Mouse (Mus musculus): ENCODE data around the gene Nudcd3. TPM values are rescaled to one million over a fixed set of nuclear protein-coding genes. Genes with fewer than 3 reads are reported as not detected.

Nudcd3 gene
- polyA plus RNA-seq, 1 experiment = 96.0 TPM

DNA sequence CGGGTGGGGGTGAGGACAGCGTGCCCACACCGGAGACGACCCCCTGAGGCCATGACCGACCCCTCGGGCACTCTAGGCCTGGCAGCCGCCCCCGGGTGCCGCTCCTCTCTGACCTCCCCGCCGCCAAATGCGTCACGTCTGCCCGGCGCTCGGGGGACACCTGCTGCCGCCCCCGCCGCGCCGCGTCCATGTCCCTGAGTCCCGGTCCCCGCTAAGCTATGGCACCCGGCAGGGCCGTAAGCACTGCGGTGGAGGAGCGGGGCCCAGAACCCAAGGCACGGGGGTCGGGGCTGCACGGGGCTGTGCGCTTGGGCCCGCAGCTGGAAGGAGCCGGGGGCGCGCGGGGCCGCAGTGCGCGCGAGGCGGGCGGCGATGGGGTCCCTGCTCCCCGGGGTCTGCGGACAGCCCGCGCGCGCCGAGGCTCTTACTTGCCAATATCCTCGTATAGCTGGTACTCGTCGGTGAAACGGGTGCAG lies 135.1 kb downstream of the Nudcd3 start:
- DNase-seq = peak; percentile 72 to 79
- no peak for TF ChIP-seq CTCF (IDR thresholded peaks at IDR 0.05; ENCODE audit: borderline replicate concordance, insufficient read depth, low read depth, low read length)
- TF ChIP-seq POLR2A (IDR thresholded peaks at IDR 0.05; ENCODE audit: borderline replicate concordance, insufficient read depth, low read length) = no peak
- peaks cover 25% of the 10 kb centered on the region for H3K4me1 ChIP-seq (ENCODE audit: control insufficient read depth, insufficient read depth, low read length)
- peak overlapping the region; percentile 91 for H3K4me3 ChIP-seq (replicated peaks; ENCODE audit: insufficient read depth, low read depth, low read length)
- H3K27ac ChIP-seq (ENCODE audit: insufficient read depth, low read length) = peak overlapping the region; percentile 98
- no peaks in the 10 kb centered on the region for H3K27me3 ChIP-seq (ENCODE audit: control insufficient read depth, insufficient read depth, low read length)
- WGBS = 1% methylated on average over 49 of the region's 55 CpGs

DNA sequence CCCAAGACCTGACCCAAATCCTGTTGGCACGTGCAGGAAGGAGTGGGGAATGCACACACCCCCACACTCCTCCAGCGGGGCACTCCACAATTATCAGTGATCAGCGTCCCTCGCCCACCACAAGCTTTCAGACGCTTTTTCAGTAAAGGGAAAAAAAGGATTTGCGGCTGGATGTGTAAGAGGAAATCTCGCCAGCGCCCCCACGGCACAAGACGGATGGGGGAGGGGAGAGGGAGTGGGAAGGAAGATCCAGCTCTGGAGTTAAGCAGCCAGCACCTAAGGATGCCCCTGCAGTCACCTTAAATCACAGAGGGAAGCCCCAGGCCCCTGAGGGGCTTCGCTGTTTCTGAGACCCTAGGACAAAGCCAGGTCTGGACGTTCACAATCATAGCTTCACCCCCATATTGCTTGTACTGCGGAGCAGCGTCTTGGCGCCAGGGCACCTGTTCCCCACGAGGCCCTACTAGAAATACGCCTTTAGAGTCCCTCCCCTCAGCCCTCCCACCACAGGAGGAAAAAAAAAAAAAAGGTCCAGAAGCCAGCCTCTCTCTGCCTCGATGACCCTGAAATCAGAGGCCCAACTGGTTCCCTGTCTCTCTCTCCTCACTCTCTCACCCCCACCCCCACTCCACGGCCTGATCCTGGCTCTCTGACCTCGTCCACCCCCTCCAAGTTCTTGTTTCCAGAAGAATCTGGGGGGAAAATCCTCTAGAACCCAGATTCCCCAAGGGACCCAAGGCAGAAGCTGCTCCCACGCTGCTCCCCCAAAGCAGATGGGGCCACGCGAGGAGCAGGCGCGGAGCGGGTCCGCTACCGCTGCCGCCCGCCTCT lies 135.8 kb downstream of the Nudcd3 start:
- WGBS = 1% methylated on average over 30 of the region's 30 CpGs
- H3K4me3 ChIP-seq (replicated peaks; ENCODE audit: insufficient read depth, low read depth, low read length) = peak overlapping the region; percentile 91
- TF ChIP-seq POLR2A (IDR thresholded peaks at IDR 0.05; ENCODE audit: borderline replicate concordance, insufficient read depth, low read length) = no peak
- no peak for TF ChIP-seq CTCF (IDR thresholded peaks at IDR 0.05; ENCODE audit: borderline replicate concordance, insufficient read depth, low read depth, low read length)

DNA sequence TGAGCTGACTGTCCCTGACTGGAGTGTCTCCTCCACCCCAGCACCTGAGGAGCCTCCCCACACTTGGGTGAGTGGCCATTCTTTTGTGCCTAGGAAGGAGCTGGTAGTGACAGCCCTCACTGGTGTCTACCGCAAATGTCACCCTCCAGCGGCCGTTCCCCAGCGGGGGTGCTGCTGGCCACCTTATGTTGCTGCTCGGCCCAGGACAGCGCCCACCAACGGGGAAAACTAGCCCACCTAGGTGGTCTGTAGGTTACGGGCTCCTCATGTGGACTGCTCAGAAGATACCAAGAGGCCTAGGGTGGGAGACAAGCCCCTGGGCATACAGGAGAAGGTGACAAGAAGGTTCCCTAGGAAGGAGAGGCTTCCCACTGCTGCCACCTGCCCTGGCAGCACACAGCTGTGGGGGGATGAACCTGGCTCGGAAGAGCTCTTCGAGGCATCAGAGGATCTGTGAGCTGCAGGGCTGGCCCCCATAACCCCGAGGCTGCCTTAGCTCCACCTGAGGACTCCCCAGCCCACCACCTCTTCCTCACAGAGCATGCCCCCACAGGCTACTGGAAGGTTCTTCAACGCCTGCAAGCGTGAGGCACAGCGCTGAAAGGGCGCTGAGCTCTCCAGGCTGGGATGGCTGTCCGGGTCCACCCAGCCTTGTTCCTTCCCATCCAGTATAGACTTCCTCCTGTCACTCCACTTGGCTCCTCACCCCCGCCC lies 136.6 kb downstream of the Nudcd3 start:
- 17% methylated on average over 17 of the region's 17 CpGs for WGBS
- H3K4me1 ChIP-seq (ENCODE audit: control insufficient read depth, insufficient read depth, low read length) = peaks cover 33% of the 10 kb centered on the region
- no peak for TF ChIP-seq POLR2A (IDR thresholded peaks at IDR 0.05; ENCODE audit: borderline replicate concordance, insufficient read depth, low read length)
- no peak for TF ChIP-seq CTCF (IDR thresholded peaks at IDR 0.05; ENCODE audit: borderline replicate concordance, insufficient read depth, low read depth, low read length)
- H3K27ac ChIP-seq (ENCODE audit: insufficient read depth, low read length) = peak overlapping the region; percentile 98
- H3K4me3 ChIP-seq (replicated peaks; ENCODE audit: insufficient read depth, low read depth, low read length) = peak overlapping the region; percentile 91
- DNase-seq = peak; percentile 60 to 62
- H3K27me3 ChIP-seq (ENCODE audit: control insufficient read depth, insufficient read depth, low read length) = no peaks in the 10 kb centered on the region

More for the DNA sequence above, 135.8 kb downstream of the Nudcd3 start:
- Histone ChIP-seq H3K27me3 (ENCODE audit: control insufficient read depth, insufficient read depth, low read length) (no peaks in the 10 kb centered on the region), H3K27ac (ENCODE audit: insufficient read depth, low read length) (peak overlapping the region; percentile 98), H3K4me1 (ENCODE audit: control insufficient read depth, insufficient read depth, low read length) (peaks cover 26% of the 10 kb centered on the region)
- DNase-seq = peak; percentile 61 to 62

DNA sequence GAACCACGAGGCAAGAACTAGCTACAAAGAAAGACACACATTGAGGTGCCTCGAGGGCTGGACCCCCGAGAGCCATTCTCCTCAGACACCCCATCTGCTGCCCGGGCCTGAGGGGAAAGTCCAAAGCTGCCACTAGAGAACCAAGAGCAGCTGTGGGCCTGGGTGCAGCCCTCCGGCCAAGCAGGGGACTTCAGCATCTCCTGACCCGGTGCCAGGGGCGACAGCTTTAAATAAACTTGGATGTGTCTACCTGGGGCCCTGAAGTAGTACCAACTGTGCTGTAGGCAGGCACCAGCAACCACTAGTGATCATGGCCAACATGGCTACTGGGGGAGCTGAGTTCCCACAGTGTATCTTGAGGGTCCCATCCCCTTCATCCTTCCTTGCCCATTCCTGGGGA lies 137.2 kb downstream of the Nudcd3 start:
- peaks cover 34% of the 10 kb centered on the region for H3K4me1 ChIP-seq (ENCODE audit: control insufficient read depth, insufficient read depth, low read length)
- 28% methylated on average over 7 of the region's 7 CpGs for WGBS
- no peak for TF ChIP-seq CTCF (IDR thresholded peaks at IDR 0.05; ENCODE audit: borderline replicate concordance, insufficient read depth, low read depth, low read length)
- H3K4me3 ChIP-seq (replicated peaks; ENCODE audit: insufficient read depth, low read depth, low read length) = peak overlapping the region; percentile 91
- H3K27ac ChIP-seq (ENCODE audit: insufficient read depth, low read length) = 0 out of 2 replicates have a peak overlapping the region, but pooled peaks have one; percentile 9
- no peaks in the 10 kb centered on the region for H3K27me3 ChIP-seq (ENCODE audit: control insufficient read depth, insufficient read depth, low read length)
- peak in 1 of 2 experiments; percentile 44 for DNase-seq

DNA sequence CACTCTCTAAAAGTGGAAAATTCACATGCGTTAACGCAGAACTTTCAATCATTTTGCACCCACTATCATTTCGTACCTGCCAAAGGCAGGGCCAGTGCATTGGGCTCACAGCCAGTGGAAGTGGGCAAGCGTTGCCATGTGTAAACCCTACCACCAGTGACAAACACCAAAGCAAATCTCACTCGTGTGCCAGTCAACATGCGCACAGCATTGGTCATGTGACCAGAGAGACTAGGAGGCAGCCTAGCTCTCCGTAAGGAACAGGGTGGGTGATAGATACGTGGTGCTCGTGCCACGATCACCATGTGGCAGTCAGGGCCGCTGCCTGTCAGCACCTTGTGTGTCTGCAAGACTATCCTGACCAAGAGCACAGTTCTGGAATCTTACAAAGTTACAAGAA lies 137.9 kb downstream of the Nudcd3 start:
- Histone ChIP-seq H3K4me1 (ENCODE audit: control insufficient read depth, insufficient read depth, low read length) (peaks cover 34% of the 10 kb centered on the region), H3K4me3 (replicated peaks; ENCODE audit: insufficient read depth, low read depth, low read length) (peak overlapping the region; percentile 44), H3K27me3 (ENCODE audit: control insufficient read depth, insufficient read depth, low read length) (no peaks in the 10 kb centered on the region), H3K27ac (ENCODE audit: insufficient read depth, low read length) (no peak overlapping the region)
- DNase-seq = peak in 1 of 2 experiments; percentile 46
- WGBS = 27% methylated on average over 11 of the region's 11 CpGs
- no peak for TF ChIP-seq CTCF (IDR thresholded peaks at IDR 0.05; ENCODE audit: borderline replicate concordance, insufficient read depth, low read depth, low read length)
- no peak for TF ChIP-seq POLR2A (IDR thresholded peaks at IDR 0.05; ENCODE audit: borderline replicate concordance, insufficient read depth, low read length)

DNA sequence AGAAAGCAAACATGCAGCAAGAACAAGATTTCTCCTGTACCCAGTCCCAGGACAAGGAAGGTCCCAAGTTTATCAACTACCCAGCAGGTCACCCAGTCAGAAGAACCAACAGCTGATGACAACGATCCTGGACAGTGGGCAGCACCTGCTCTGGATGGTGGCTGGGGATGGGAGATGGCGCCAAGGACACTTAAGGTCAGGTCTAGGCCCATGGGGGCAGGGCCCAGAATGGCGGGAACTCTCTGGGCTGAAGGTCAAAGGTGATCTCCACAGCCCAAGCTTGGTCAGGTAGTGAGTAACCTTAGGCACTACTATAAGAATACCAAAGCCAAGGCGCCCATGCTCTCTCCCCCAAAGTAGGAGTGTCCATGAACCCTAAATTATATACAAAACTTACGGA lies 138.3 kb downstream of the Nudcd3 start:
- TF ChIP-seq CTCF (IDR thresholded peaks at IDR 0.05; ENCODE audit: borderline replicate concordance, insufficient read depth, low read depth, low read length) (no peak), POLR2A (IDR thresholded peaks at IDR 0.05; ENCODE audit: borderline replicate concordance, insufficient read depth, low read length) (no peak)
- 66% methylated on average over 5 of the region's 5 CpGs for WGBS
- no peak overlapping the region for H3K27ac ChIP-seq (ENCODE audit: insufficient read depth, low read length)
- DNase-seq = peak in 1 of 2 experiments; percentile 34
- H3K27me3 ChIP-seq (ENCODE audit: control insufficient read depth, insufficient read depth, low read length) = no peaks in the 10 kb centered on the region
- H3K4me1 ChIP-seq (ENCODE audit: control insufficient read depth, insufficient read depth, low read length) = peaks cover 30% of the 10 kb centered on the region
- H3K4me3 ChIP-seq (replicated peaks; ENCODE audit: insufficient read depth, low read depth, low read length) = no peak overlapping the region

DNA sequence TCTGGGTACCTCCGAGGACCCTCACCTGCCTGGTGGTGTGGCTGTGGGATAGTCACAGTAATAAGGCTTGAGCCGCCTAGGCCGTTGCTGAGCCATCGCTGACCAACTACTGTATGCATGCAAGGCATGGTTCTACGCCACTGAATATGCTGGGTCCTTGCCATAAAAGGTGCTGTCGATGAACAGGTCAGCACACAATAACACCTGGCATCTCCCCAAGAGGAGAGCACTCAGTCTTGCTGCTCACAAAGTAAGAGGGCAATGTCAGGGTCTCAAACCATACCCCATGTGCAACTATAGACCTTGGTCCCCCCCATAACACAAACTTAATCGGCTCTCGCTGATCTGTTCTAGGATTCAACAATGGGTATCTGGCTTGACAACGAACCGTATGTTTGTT lies 141.1 kb downstream of the Nudcd3 start:
- no peak overlapping the region for H3K27ac ChIP-seq (ENCODE audit: insufficient read depth, low read length)
- WGBS = 49% methylated on average over 10 of the region's 10 CpGs
- H3K4me1 ChIP-seq (ENCODE audit: control insufficient read depth, insufficient read depth, low read length) = peaks cover 37% of the 10 kb centered on the region
- TF ChIP-seq POLR2A (IDR thresholded peaks at IDR 0.05; ENCODE audit: borderline replicate concordance, insufficient read depth, low read length) = no peak
- TF ChIP-seq CTCF (IDR thresholded peaks at IDR 0.05; ENCODE audit: borderline replicate concordance, insufficient read depth, low read depth, low read length) = no peak
- H3K27me3 ChIP-seq (ENCODE audit: control insufficient read depth, insufficient read depth, low read length) = no peaks in the 10 kb centered on the region
- DNase-seq = peak; percentile 34 to 41
- H3K4me3 ChIP-seq (replicated peaks; ENCODE audit: insufficient read depth, low read depth, low read length) = no peak overlapping the region

Other genes with a start within 250 kb of the Nudcd3 start
- 54.2 and 54.9 TPM in 2 replicates for gene Ykt6, start 244.7 kb downstream of the Nudcd3 start, polyA plus RNA-seq (2012; rRNA removed)
- gene Camk2b, start 134.1 kb downstream of the Nudcd3 start, polyA plus RNA-seq (2012; rRNA removed) = 479 and 518 TPM in 2 replicates
- gene A730071L15Rik, start 386 bp downstream of the Nudcd3 start, polyA plus RNA-seq (2012; rRNA removed) = 0.15 and 0.16 TPM in 2 replicates
- gene Npc1l1, start 29.7 kb upstream of the Nudcd3 start, polyA plus RNA-seq (2012; rRNA removed) = 1.2 and 1.3 TPM in 2 replicates
- 48.5 and 49.4 TPM in 2 replicates for gene Ddx56, start 67.4 kb upstream of the Nudcd3 start, polyA plus RNA-seq (2012; rRNA removed)
- gene Tmed4, start 74.5 kb upstream of the Nudcd3 start, polyA plus RNA-seq (2012; rRNA removed) = 185 and 188 TPM in 2 replicates
- gene Ogdh, start 91.2 kb upstream of the Nudcd3 start, polyA plus RNA-seq (2012; rRNA removed) = 232 and 235 TPM in 2 replicates
- 90.4 and 92.2 TPM in 2 replicates for gene Zmiz2, start 188.7 kb upstream of the Nudcd3 start, polyA plus RNA-seq (2012; rRNA removed)
- 2,288 and 2,321 TPM in 2 replicates for gene Ppia, start 215.0 kb upstream of the Nudcd3 start, polyA plus RNA-seq (2012; rRNA removed)
- gene H2afv, start 244.0 kb upstream of the Nudcd3 start, polyA plus RNA-seq (2012; rRNA removed) = 106 and 107 TPM in 2 replicates

All from cerebellum, adult 2 months (tissue).